Mouse (Mus musculus) liver, postnatal 0 days (tissue): Measurements from ENCODE around the gene Rab6b.

Source experiments
- CTCF ChIP-seq: sonication (generic); IDR thresholded peaks from 2 replicates; pipeline ENCODE4 v1.5.1; 2016; ENCODE audit warnings: antibody characterized with exemption, low read depth
- EP300 ChIP-seq: IDR thresholded peaks from 2 replicates; pipeline ENCODE4 v1.6.1; 2016; ENCODE audit warnings: antibody characterized with exemption, low read depth, mild to moderate bottlenecking

DNA sequence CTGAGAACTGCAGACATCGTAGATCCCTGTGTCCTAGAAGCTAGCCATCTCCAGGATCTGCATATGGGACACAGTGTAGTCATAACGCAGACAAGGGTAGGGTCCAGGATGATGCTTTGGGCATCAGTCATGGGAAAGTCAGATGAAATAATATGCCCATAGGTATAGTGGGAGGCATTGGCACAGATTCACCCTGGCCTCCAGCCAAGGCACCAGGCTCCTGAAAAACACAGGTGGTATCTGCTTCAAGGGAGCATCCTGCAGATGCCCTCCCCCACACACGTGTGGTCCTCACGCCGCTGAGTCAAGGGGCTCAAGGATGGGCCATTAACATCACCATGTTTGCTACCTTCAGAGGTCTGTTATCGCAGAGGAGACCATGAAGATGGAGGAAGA lies 39.4 kb upstream of the Rab6b start:
- TF ChIP-seq CTCF (no peak), EP300 (no peak)
